ENCODE assay signal across 17 mouse cellular contexts in genomic region chr4:57525221-57526011, GRCm38 (mm10). TPM values are rescaled to one million over a fixed set of nuclear protein-coding genes. Genes with fewer than 3 reads are reported as not detected.
A peak's percentile ranks its signal among the peaks of the same experiment; 100 is the strongest.
DNase-seq lines count a peak whose midpoint lies in the region; ATAC-seq and TF ChIP-seq lines count a peak whose summit lies in the region.
"Had no signal": no experiment of that assay in that cellular context is flagged by ENCODE, and none has a peak within 500 bp of the region (broad histone marks: within the 10 kb centered on the region; RNA-seq: fewer than 3 reads in every experiment).

No protein-coding gene starts in this region.

- WGBS in heart, embryonic 10.5 days, result 68% methylated on average over 9 of the region's 9 CpGs
- WGBS in lung, postnatal 0 days, result 49% methylated on average over 9 of the region's 9 CpGs
- 83% methylated on average over 9 of the region's 9 CpGs for WGBS in hindbrain, embryonic 11.5 days

- DNase-seq in heart, adult 11 months, result peak; percentile 95
- DNase-seq in heart, embryonic 10.5 days (ENCODE audit: low spot score), result no peak
- peak; percentile 57 for DNase-seq in lung, postnatal 0 days (ENCODE audit: low spot score)
- DNase-seq in lung, adult 18-20 months, result no peak
- DNase-seq in heart, postnatal 10 days, result peak; percentile 38 to 44
- DNase-seq in gastrocnemius, adult 2 months, result no peak
- no peak for DNase-seq in cerebellum, postnatal 36 days
- DNase-seq in hindbrain, embryonic 11.5 days (ENCODE audit: low spot score), result no peak
- DNase-seq: adrenal gland, postnatal 25 days; thymus, adult 18-20 months had no signal

- H3K36me3 ChIP-seq in heart, embryonic 10.5 days, result no peaks in the 10 kb centered on the region
- no peaks in the 10 kb centered on the region for H3K36me3 ChIP-seq in lung, postnatal 0 days (ENCODE audit: insufficient read depth, low read length)
- H3K36me3 ChIP-seq in hindbrain, embryonic 11.5 days (ENCODE audit: control insufficient read depth, insufficient read depth, low read length), result no peaks in the 10 kb centered on the region
- H3K36me3 ChIP-seq: embryonic facial prominence, embryonic 10.5 days; stomach, embryonic 15.5 days had no signal

- H3K9me3 ChIP-seq in heart, embryonic 10.5 days, result no peaks in the 10 kb centered on the region
- H3K9me3 ChIP-seq in lung, postnatal 0 days (ENCODE audit: low read length), result no peaks in the 10 kb centered on the region
- no peaks in the 10 kb centered on the region for H3K9me3 ChIP-seq in hindbrain, embryonic 11.5 days (ENCODE audit: control insufficient read depth, low read length)
- H3K9me3 ChIP-seq: embryonic facial prominence, embryonic 10.5 days; stomach, embryonic 15.5 days had no signal

- no peak for TF ChIP-seq EP300 in lung, postnatal 0 days (IDR thresholded peaks at IDR 0.05)

- H3K27ac ChIP-seq in heart, embryonic 10.5 days, result no peak overlapping the region
- no peak overlapping the region for H3K27ac ChIP-seq in lung, postnatal 0 days (ENCODE audit: low read length)
- no peak overlapping the region for H3K27ac ChIP-seq in gastrocnemius, adult 2 months
- H3K27ac ChIP-seq in hindbrain, embryonic 11.5 days (ENCODE audit: low read depth, low read length), result no peak overlapping the region
- H3K27ac ChIP-seq: embryonic facial prominence, embryonic 10.5 days; hindbrain, postnatal 0 days; stomach, embryonic 15.5 days had no signal

- no peak for TF ChIP-seq CTCF in lung, postnatal 0 days (IDR thresholded peaks at IDR 0.05)
- TF ChIP-seq CTCF in gastrocnemius, adult 2 months (IDR thresholded peaks at IDR 0.05), result no peak

- intact Hi-C loops in heart, postnatal 10 days (cut with DNase I), result no loop called here
- intact Hi-C loops in gastrocnemius, adult 2 months (cut with DNase I), result no loop called here

- no peaks in the 10 kb centered on the region for H3K27me3 ChIP-seq in heart, embryonic 10.5 days (ENCODE audit: insufficient read depth, poor library complexity, severe bottlenecking)
- H3K27me3 ChIP-seq in lung, postnatal 0 days (replicated peaks; ENCODE audit: insufficient read depth, low read length), result no peaks in the 10 kb centered on the region
- no peaks in the 10 kb centered on the region for H3K27me3 ChIP-seq in hindbrain, embryonic 11.5 days (ENCODE audit: control insufficient read depth, insufficient read depth, low read length)
- H3K27me3 ChIP-seq: stomach, embryonic 15.5 days had no signal

- no peak overlapping the region for H3K4me2 ChIP-seq in lung, postnatal 0 days (replicated peaks; ENCODE audit: low read depth, low read length)
- no peak overlapping the region for H3K4me2 ChIP-seq in hindbrain, embryonic 11.5 days (replicated peaks; ENCODE audit: low read depth, low read length)
- H3K4me2 ChIP-seq: stomach, embryonic 15.5 days had no signal

- peak; percentile 62 for ATAC-seq in lung, postnatal 0 days
- ATAC-seq in hindbrain, embryonic 11.5 days (ENCODE audit: low FRiP score), result no peak
- ATAC-seq: CD4-positive, CD25-positive, alpha-beta regulatory T cell, adult 4 months; hindbrain, postnatal 0 days; intestine, postnatal 0 days had no signal

- no peak overlapping the region for H3K9ac ChIP-seq in lung, postnatal 0 days (replicated peaks; ENCODE audit: low read depth)
- H3K9ac ChIP-seq in hindbrain, embryonic 11.5 days (ENCODE audit: low read depth, low read length), result no peak overlapping the region
- H3K9ac ChIP-seq: stomach, embryonic 15.5 days had no signal

- peaks cover 10% of the 10 kb centered on the region for H3K4me1 ChIP-seq in heart, embryonic 10.5 days
- peaks cover 4% of the 10 kb centered on the region; the same call in 1 of the 2 replicates for H3K4me1 ChIP-seq in lung, postnatal 0 days (ENCODE audit: insufficient read depth, low read depth, low read length)
- no peaks in the 10 kb centered on the region for H3K4me1 ChIP-seq in hindbrain, embryonic 11.5 days (replicated peaks; ENCODE audit: control insufficient read depth, insufficient read depth, low read length)
- H3K4me1 ChIP-seq: stomach, embryonic 15.5 days had no signal

- no peak overlapping the region for H3K4me3 ChIP-seq in heart, embryonic 10.5 days
- H3K4me3 ChIP-seq in lung, postnatal 0 days (ENCODE audit: low read depth, low read length), result no peak overlapping the region
- no peak overlapping the region for H3K4me3 ChIP-seq in gastrocnemius, adult 2 months
- H3K4me3 ChIP-seq in hindbrain, embryonic 11.5 days (ENCODE audit: low read depth, low read length), result no peak overlapping the region
- H3K4me3 ChIP-seq: embryonic facial prominence, embryonic 10.5 days; stomach, embryonic 15.5 days had no signal

RNA-seq across cellular contexts. Expression of gene Pakap, which starts 42.6 kb away (rescaled TPM):
- polyA plus RNA-seq in heart, embryonic 10.5 days (2016; fragmentation: Nextera tagmentation; extraction: Ambion mirVana), result 53.0 and 72.5 TPM in 2 replicates
- 60.5 and 68.6 TPM in 2 replicates for polyA plus RNA-seq in lung, postnatal 0 days (2015; fragmentation: Nextera tagmentation; extraction: Ambion mirVana)
- total RNA-seq in heart, postnatal 10 days (2021), result 10 to 100 TPM; 60.6 to 62.1 TPM
- total RNA-seq in gastrocnemius, adult 2 months (2021), result 1 to 10 TPM; 4.9 to 7.0 TPM
- polyA plus RNA-seq in hindbrain, embryonic 11.5 days (2014; fragmentation: Nextera tagmentation; extraction: Ambion mirVana), result 23.9 and 24.7 TPM in 2 replicates
- total RNA-seq: common myeloid progenitor, adult 5-6 weeks; hematopoietic stem cell, adult 5-6 weeks had no signal

Comparison
In these comparisons a context has a peak if more than half of its experiments do, and no peak if none do; other contexts are left out.
1. DNase-seq: peak in heart, adult 11 months (single experiment), lung, postnatal 0 days (single experiment) and heart, postnatal 10 days (2 of 2); none in heart, embryonic 10.5 days (single experiment), lung, adult 18-20 months (0 of 2), gastrocnemius, adult 2 months (single experiment), cerebellum, postnatal 36 days (0 of 2) and hindbrain, embryonic 11.5 days (single experiment).